Mouse (Mus musculus) retina, postnatal 1 day (tissue): ENCODE results near the gene Nap1l4.
"Not testable (repeated sequence)": the region's sequence is repeated elsewhere in the genome, so short reads cannot be mapped to it uniquely, and the experiment has no call there.

ENCODE experiments used
- DNase-seq: peaks from one replicate; pipeline ENCODE4 v3.0.0-alpha.2; 2012

The Nap1l4 gene

GRCm38 (mm10) chr7:143548976-143549457 lies at the start of gene Nap1l4:
Nap1l4 (minus strand) TSS chr7:143549106.
- peak; percentile 99 for DNase-seq

GRCm38 (mm10) chr7:143594865-143595264 lies 46.0 kb upstream of the Nap1l4 start:
- peak; percentile 71 for DNase-seq

- DNase-seq, result no peak
These were observed 43.3 kb upstream of the Nap1l4 start for GRCm38 (mm10) chr7:143592255-143592654.

GRCm38 (mm10) chr7:143588006-143588405 lies 39.1 kb upstream of the Nap1l4 start:
- DNase-seq, result no peak

- no peak for DNase-seq
These were observed 38.7 kb upstream of the Nap1l4 start for GRCm38 (mm10) chr7:143587586-143587985.

- peak; percentile 78 for DNase-seq
These were observed 35.0 kb upstream of the Nap1l4 start for GRCm38 (mm10) chr7:143583956-143584355.

- no peak for DNase-seq
These were observed 34.1 kb upstream of the Nap1l4 start for GRCm38 (mm10) chr7:143583025-143583424.

- DNase-seq, result no peak
These were observed 26.8 kb upstream of the Nap1l4 start for GRCm38 (mm10) chr7:143575751-143576150.

GRCm38 (mm10) chr7:143565648-143566039 lies 16.7 kb upstream of the Nap1l4 start:
- DNase-seq, result no peak

GRCm38 (mm10) chr7:143565015-143565647 lies 16.2 kb upstream of the Nap1l4 start:
- no peak for DNase-seq

GRCm38 (mm10) chr7:143563787-143564186 lies 14.9 kb upstream of the Nap1l4 start:
- DNase-seq, result no peak

GRCm38 (mm10) chr7:143557616-143558015 lies 8.7 kb upstream of the Nap1l4 start:
- no peak for DNase-seq

- peak; percentile 28 for DNase-seq
These were observed 8.2 kb upstream of the Nap1l4 start for GRCm38 (mm10) chr7:143556964-143557610.

GRCm38 (mm10) chr7:143549588-143550220 lies 798 bp upstream of the Nap1l4 start:
- DNase-seq, result no peak

GRCm38 (mm10) chr7:143548231-143548961 lies 510 bp downstream of the Nap1l4 start:
- DNase-seq, result no peak

GRCm38 (mm10) chr7:143546554-143546953 lies 2.4 kb downstream of the Nap1l4 start:
- no peak for DNase-seq

GRCm38 (mm10) chr7:143544368-143544767 lies 4.5 kb downstream of the Nap1l4 start:
- DNase-seq, result peak; percentile 49

GRCm38 (mm10) chr7:143538671-143539070 lies 10.2 kb downstream of the Nap1l4 start:
- no peak for DNase-seq

GRCm38 (mm10) chr7:143538229-143538628 lies 10.7 kb downstream of the Nap1l4 start:
- not testable (repeated sequence) for DNase-seq

GRCm38 (mm10) chr7:143536251-143536650 lies 12.7 kb downstream of the Nap1l4 start:
- DNase-seq, result no peak

GRCm38 (mm10) chr7:143533284-143533683 lies 15.6 kb downstream of the Nap1l4 start:
- DNase-seq, result no peak

- no peak for DNase-seq
These were observed 16.5 kb downstream of the Nap1l4 start for GRCm38 (mm10) chr7:143532410-143532809.

GRCm38 (mm10) chr7:143519333-143519732 lies 29.6 kb downstream of the Nap1l4 start:
- no peak for DNase-seq
